Mouse (Mus musculus): Measurements from ENCODE around the gene Kif1c.

The Kif1c gene

GRCm38 (mm10) chr11:70667271-70668150 lies 32.8 kb upstream of the Kif1c start:
- no peak for DNase-seq (ENCODE audit: low spot score in 2 of 2)

- no peak for DNase-seq (ENCODE audit: low spot score in 2 of 2)
Observed at GRCm38 (mm10) chr11:70668335-70668770, 32.0 kb upstream of the Kif1c start.

- peak; percentile 99 to 100 for DNase-seq (ENCODE audit: low spot score in 2 of 2)
Observed at GRCm38 (mm10) chr11:70668771-70669505, 31.4 kb upstream of the Kif1c start, which contains the start of gene Spag7. Gene Spag7 (minus strand): TSS chr11:70669416.

- peak; percentile 74 to 75 for DNase-seq (ENCODE audit: low spot score in 2 of 2)
Observed at GRCm38 (mm10) chr11:70669582-70670345, 30.6 kb upstream of the Kif1c start.

DNA sequence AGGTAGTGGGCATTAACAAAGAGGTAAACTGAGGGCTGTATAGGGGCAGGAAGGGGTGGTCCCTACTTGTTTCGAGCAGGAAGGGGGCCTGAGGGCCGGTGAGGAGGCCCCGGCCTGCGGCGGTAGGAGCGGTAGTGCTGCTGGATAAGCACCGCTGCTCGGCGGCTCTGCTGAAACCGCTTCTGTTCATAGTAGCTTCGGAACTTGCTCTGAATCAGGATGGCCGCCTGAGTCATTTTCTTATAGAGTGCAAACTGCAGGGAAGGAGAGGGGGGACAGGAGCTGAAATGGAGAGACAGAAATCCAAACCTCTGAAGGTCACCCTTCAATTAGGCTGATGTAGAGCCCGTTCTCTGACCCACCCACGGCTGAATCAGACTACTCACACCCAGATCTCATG lies 29.9 kb upstream of the Kif1c start:
- DNase-seq (ENCODE audit: low spot score in 2 of 2) = no peak

GRCm38 (mm10) chr11:70671333-70672047 lies 28.9 kb upstream of the Kif1c start:
- no peak for DNase-seq (ENCODE audit: low spot score in 2 of 2)

- DNase-seq (ENCODE audit: low spot score in 2 of 2) = no peak
Observed at GRCm38 (mm10) chr11:70674014-70674413, 26.3 kb upstream of the Kif1c start.

- no peak for DNase-seq (ENCODE audit: low spot score in 2 of 2)
Observed at GRCm38 (mm10) chr11:70674501-70674900, 25.8 kb upstream of the Kif1c start.

DNA sequence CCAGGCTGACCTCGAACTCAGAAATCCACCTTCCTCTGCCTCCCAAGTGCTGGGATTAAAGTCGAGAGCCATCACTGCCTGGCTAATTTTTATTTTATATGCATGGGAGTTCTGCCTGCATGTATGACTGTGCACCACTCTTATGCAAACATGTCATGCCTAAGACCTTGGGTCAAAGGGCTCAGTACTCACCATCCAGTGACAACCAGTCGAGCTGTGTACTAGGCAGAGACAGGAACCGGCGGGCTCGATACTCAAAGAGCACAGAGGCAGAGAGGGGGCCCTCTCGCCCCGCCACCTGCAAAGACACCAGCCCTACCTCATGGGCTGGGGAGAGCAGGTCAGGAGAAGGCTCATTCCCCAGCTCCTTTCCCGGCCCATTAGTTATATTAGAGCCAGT lies 22.3 kb upstream of the Kif1c start:
- no peak for DNase-seq (ENCODE audit: low spot score in 2 of 2)

DNA sequence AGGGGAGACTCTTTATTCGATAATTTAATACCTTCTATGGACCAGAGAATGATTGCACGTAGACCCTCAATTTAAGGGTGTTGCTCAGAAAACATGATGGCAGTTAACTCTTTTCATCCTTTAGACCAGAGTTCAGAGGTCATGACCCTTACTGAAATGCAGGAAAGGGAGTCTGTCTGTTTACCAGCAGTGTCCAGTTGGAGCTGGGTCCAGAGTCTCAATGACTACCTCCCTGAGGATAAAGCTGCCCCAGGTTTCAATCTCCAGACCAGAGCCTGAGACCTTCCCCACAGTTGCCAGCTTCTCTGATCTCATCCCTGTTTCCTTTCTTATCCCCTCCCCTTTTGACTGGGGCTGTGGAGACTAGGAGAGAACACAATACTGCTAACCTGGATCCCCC lies 21.8 kb upstream of the Kif1c start:
- no peak for DNase-seq (ENCODE audit: low spot score in 2 of 2)

DNA sequence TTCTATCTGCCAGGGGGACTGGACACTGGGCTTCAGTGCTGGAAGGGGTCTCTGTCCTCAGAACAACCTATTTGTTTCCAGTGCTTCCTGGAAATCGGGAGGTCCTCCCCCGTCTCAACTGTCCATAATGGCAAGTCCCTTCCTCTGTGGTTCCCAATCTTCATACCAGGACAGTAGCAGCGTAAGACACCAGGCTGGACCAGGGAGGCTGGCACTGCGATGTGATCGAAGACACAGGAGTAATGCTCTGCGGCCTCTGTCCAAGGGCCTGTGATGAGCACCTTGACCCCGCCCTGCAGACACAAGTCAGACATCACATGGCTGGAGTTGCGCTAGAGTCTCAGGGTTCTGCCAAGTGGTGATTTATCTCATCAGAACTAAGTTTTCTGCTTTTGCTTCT lies 21.0 kb upstream of the Kif1c start:
- no peak for DNase-seq (ENCODE audit: low spot score in 2 of 2)

DNA sequence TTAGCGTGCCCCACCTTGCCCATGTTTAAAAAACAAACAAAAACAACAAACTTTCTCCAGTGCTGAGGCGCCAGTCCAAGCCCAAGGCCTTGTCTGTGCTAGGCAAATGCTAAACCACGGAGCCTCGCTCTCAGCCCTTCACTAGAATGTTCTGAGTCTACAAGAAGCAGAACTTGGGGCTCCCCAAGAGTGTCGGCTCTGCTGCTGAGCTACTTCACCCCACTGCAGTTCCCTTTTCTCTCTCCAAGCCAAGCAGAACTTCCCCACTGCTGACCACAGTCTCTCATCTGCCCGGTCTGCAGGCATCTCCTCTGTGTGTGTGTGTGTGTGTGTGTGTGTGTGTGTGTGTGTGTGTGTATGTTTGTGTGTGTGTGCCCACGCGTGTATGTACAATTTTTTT lies 20.5 kb upstream of the Kif1c start:
- DNase-seq (ENCODE audit: low spot score in 2 of 2) = no peak

DNA sequence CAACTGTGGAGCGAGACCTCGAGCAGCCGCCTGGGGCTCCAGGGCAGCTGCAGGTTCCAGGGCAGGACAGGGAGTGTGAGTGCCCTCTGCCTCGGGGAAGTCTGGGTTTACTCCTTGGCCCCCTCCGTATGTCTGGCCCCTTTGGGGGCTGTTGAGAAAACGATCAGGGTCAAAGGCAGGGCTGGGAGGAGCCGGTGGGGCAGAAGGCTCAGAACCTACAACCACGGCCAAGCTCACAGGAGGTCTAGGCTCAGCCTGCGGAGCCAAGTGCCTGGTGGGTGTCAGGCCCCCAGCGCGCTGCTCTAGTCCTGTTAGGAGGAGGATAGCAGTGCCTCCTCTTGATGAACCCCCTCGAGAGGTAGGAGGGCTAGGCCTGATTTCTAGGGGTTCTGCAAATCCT lies 19.2 kb upstream of the Kif1c start:
- no peak for DNase-seq (ENCODE audit: low spot score in 2 of 2)

DNA sequence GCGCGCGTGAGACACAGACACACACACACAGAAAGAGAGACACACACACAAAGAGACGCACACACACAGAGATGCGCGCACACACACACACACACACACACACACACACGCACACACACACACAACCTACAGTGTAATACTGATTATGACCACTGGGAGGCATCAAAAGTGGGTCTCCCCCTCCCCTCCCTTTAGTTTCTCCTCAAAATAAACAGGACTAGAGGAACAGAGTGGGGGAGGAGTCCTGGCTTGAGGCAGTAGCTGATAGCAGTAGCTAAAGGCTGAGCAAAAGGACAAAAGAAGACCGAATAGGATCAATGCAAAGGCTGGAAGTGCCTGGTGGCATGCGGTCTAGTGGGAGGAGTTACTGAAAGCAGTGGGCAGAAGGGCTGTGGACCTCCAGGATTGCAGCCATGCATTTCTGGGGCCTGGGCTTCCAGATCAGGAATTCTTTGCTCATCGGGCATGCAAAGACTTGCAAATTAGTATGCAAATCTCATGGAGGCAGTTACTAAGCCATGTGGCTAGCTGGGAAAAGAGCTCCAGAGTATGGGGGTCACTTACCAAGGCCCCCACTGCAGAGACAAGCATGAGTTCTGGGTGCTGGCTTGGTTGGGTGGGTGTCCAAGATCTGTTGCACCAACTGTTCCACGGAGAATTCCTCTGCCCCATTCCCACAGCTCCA lies 18.3 kb upstream of the Kif1c start:
- no peak for DNase-seq (ENCODE audit: low spot score in 2 of 2)

GRCm38 (mm10) chr11:70683640-70684039 lies 16.7 kb upstream of the Kif1c start:
- no peak for DNase-seq (ENCODE audit: low spot score in 2 of 2)

- no peak for DNase-seq (ENCODE audit: low spot score in 2 of 2)
Observed at GRCm38 (mm10) chr11:70686901-70687566, 13.3 kb upstream of the Kif1c start.

DNA sequence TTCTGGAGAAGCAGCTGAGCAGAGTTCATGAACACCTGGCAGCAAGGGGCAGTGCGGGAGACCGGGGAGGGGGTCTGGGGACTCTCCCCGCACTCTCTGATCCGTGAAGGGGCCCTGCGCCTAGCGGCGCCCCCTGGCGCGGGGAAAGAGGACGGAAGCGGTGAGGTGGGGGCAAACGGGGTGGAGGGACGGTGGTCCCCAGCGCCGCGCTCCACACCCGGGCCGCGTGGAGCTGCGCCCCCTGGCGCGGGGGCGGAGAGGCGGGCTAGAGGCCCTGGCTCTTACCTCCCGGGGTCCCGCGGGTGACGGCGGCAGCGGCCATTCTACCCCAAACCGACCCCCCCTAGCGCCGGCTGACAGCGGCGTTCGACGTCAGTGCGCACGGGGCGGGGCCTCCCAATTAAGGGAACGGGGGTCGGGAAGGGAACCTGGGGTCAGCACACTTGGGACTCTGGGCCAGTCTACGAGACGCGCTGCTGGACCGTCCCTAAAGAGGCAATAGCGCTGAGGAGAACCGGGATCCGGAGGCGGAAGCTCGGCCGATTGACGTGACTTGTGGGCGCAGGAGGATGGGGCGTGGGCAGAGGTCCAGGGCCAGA lies 12.6 kb upstream of the Kif1c start, which contains the start of gene Camta2:
Gene Camta2 (minus strand): TSS at position 505 of the 599 bp plus-strand sequence.
- peak; percentile 93 for DNase-seq (ENCODE audit: low spot score in 2 of 2)

DNA sequence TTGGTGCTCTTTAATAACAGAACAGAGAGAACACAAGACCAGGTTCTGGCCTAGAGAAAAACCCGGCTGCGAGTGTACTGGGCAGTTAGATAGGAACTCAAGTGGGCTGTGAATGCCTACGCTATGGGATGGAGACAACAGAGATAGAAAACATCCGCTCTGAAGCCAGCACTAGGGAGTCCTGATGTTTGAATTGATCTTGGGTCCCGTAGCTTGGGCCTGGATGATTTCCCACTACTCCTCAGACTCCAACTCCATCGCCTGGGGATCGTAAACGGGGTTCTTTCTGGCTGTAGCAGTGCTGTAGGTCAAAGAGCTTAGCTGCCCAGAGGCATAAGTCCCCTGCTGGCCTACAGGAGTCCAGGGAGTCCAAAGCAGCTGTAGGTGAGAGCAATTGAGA lies 12.0 kb upstream of the Kif1c start:
- no peak for DNase-seq (ENCODE audit: low spot score in 2 of 2)

DNA sequence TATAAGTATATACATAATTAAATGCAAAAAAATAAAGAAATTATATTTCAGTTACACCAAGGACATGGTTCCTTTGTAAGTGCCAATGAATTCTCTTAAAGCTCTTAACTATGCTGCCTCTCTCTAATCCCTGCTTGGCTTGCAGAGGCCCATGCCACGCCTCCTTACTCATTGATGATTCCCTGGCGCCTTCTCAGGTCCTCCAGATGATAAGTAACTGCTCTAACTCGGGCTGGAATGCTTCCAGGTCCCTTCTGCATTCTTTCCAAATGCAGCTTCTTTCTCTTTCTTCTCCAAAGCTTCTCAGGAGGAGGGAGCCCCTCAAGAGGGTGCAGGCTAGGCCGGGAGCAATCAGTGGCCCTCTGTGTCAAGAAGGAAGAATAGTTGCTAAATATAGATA lies 10.8 kb upstream of the Kif1c start:
- DNase-seq (ENCODE audit: low spot score in 2 of 2) = no peak

GRCm38 (mm10) chr11:70693504-70693903 lies 6.8 kb upstream of the Kif1c start:
- DNase-seq (ENCODE audit: low spot score in 2 of 2) = no peak
